Mouse (Mus musculus): ENCODE data around the gene Samd14.

GRCm38 (mm10) chr11:94994208-94994814 lies 15.4 kb upstream of the Samd14 start:
- TF ChIP-seq POLR2A (IDR thresholded peaks at IDR 0.05; ENCODE audit: low read depth, low read length) = no peak
- no peak for TF ChIP-seq CTCF (IDR thresholded peaks at IDR 0.05; ENCODE audit: borderline replicate concordance, insufficient read depth, low read length)

Data from embryonic fibroblast, embryonic 13.5 days (primary cell).